ENCODE assay signal across 13 mouse cellular contexts in genomic region chr8:111618273-111618672, GRCm38 (mm10).
"Had no signal": no experiment of that assay in that cellular context is flagged by ENCODE, and none has a peak within 500 bp of the region (broad histone marks: within the 10 kb centered on the region; RNA-seq: fewer than 3 reads in every experiment).

No protein-coding gene starts in this region.

- H3K4me3 ChIP-seq: limb, embryonic 12.5 days; midbrain, embryonic 10.5 days; myocyte; neural tube, embryonic 15.5 days had no signal

- DNase-seq: kidney, adult 9 months; kidney, postnatal 36 days; liver; lung, embryonic 14.5 days; midbrain, embryonic 14.5 days; right cerebral cortex, adult 18-20 months; right cerebral cortex, postnatal 25 days had no signal

- H3K27ac ChIP-seq: kidney, postnatal 0 days; limb, embryonic 12.5 days; liver, embryonic 14.5 days; midbrain, embryonic 10.5 days; neural tube, embryonic 15.5 days had no signal
